Mouse (Mus musculus) thymus, adult 2 months (tissue): Measurements from ENCODE around the gene Pjvk.

Experiments used
- CTCF ChIP-seq: fragments of 200-500 bp; IDR thresholded peaks from 2 replicates; pipeline ENCODE4 v1.5.1; 2012; ENCODE audit warnings: mild to moderate bottlenecking, control low read depth, low read length, moderate library complexity, borderline replicate concordance; ENCODE audit not compliant: control insufficient read depth, poor library complexity, insufficient read depth; ENCODE audit errors: extremely low read depth
- POLR2A ChIP-seq: fragments of 200-500 bp; IDR thresholded peaks from 2 replicates; pipeline ENCODE4 v1.6.1; 2012; ENCODE audit warnings: mild to moderate bottlenecking, low read length, control low read depth, moderate library complexity; ENCODE audit not compliant: control insufficient read depth, poor library complexity, insufficient read depth; ENCODE audit errors: extremely low read depth

- TF ChIP-seq POLR2A: no peak
- no peak for TF ChIP-seq CTCF
Measured at GRCm38 (mm10) chr2:76672134-76672745, 24.0 kb downstream of the Pjvk start.
